Mouse (Mus musculus): ENCODE measurements around the gene Lrig3.

Gene Lrig3

GRCm38 (mm10) chr10:125948842-125949474 lies 17.0 kb upstream of the Lrig3 start:
- Histone ChIP-seq H3K36me3 (ENCODE audit: control insufficient read depth, insufficient read depth, low read length, poor library complexity, severe bottlenecking) (no peaks in the 10 kb centered on the region), H3K27me3 (ENCODE audit: control insufficient read depth, insufficient read depth, low read length, poor library complexity, severe bottlenecking) (no peaks in the 10 kb centered on the region)
- DNase-seq (ENCODE audit: low read depth, low spot score) = no peak

GRCm38 (mm10) chr10:125951633-125952032 lies 14.3 kb upstream of the Lrig3 start:
- Histone ChIP-seq H3K36me3 (ENCODE audit: control insufficient read depth, insufficient read depth, low read length, poor library complexity, severe bottlenecking) (no peaks in the 10 kb centered on the region), H3K27me3 (ENCODE audit: control insufficient read depth, insufficient read depth, low read length, poor library complexity, severe bottlenecking) (no peaks in the 10 kb centered on the region)
- DNase-seq (ENCODE audit: low read depth, low spot score) = no peak

- no peaks in the 10 kb centered on the region for H3K36me3 ChIP-seq (ENCODE audit: control insufficient read depth, insufficient read depth, low read length, poor library complexity, severe bottlenecking)
- DNase-seq (ENCODE audit: low read depth, low spot score) = no peak
- no peaks in the 10 kb centered on the region for H3K27me3 ChIP-seq (ENCODE audit: control insufficient read depth, insufficient read depth, low read length, poor library complexity, severe bottlenecking)
Observed at GRCm38 (mm10) chr10:125954343-125954742, 11.6 kb upstream of the Lrig3 start.

- Histone ChIP-seq H3K36me3 (ENCODE audit: control insufficient read depth, insufficient read depth, low read length, poor library complexity, severe bottlenecking) (no peaks in the 10 kb centered on the region), H3K27me3 (ENCODE audit: control insufficient read depth, insufficient read depth, low read length, poor library complexity, severe bottlenecking) (no peaks in the 10 kb centered on the region)
- no peak for DNase-seq (ENCODE audit: low read depth, low spot score)
Observed at GRCm38 (mm10) chr10:125954747-125955530, 11.0 kb upstream of the Lrig3 start.

- DNase-seq (ENCODE audit: low read depth, low spot score) = no peak
Observed at GRCm38 (mm10) chr10:125961411-125962107, 4.4 kb upstream of the Lrig3 start.

GRCm38 (mm10) chr10:125964709-125965108 lies 1.3 kb upstream of the Lrig3 start:
- DNase-seq (ENCODE audit: low read depth, low spot score) = no peak
- no peaks in the 10 kb centered on the region for H3K27me3 ChIP-seq (ENCODE audit: control insufficient read depth, insufficient read depth, low read length, poor library complexity, severe bottlenecking)
- H3K36me3 ChIP-seq (ENCODE audit: control insufficient read depth, insufficient read depth, low read length, poor library complexity, severe bottlenecking) = no peaks in the 10 kb centered on the region

More at GRCm38 (mm10) chr10:125961411-125962107, 4.4 kb upstream of the Lrig3 start:
- Histone ChIP-seq H3K36me3 (ENCODE audit: control insufficient read depth, insufficient read depth, low read length, poor library complexity, severe bottlenecking) (no peaks in the 10 kb centered on the region), H3K27me3 (ENCODE audit: control insufficient read depth, insufficient read depth, low read length, poor library complexity, severe bottlenecking) (no peaks in the 10 kb centered on the region)

- no peaks in the 10 kb centered on the region for H3K27me3 ChIP-seq (ENCODE audit: control insufficient read depth, insufficient read depth, low read length, poor library complexity, severe bottlenecking)
- H3K36me3 ChIP-seq (ENCODE audit: control insufficient read depth, insufficient read depth, low read length, poor library complexity, severe bottlenecking) = no peaks in the 10 kb centered on the region
- no peak for DNase-seq (ENCODE audit: low read depth, low spot score)
Observed at GRCm38 (mm10) chr10:125966481-125967251, 698 bp downstream of the Lrig3 start.

GRCm38 (mm10) chr10:125967436-125968160 lies 1.6 kb downstream of the Lrig3 start:
- Histone ChIP-seq H3K27me3 (ENCODE audit: control insufficient read depth, insufficient read depth, low read length, poor library complexity, severe bottlenecking) (no peaks in the 10 kb centered on the region), H3K36me3 (ENCODE audit: control insufficient read depth, insufficient read depth, low read length, poor library complexity, severe bottlenecking) (no peaks in the 10 kb centered on the region)
- no peak for DNase-seq (ENCODE audit: low read depth, low spot score)

GRCm38 (mm10) chr10:125968191-125969132 lies 2.5 kb downstream of the Lrig3 start:
- Histone ChIP-seq H3K27me3 (ENCODE audit: control insufficient read depth, insufficient read depth, low read length, poor library complexity, severe bottlenecking) (no peaks in the 10 kb centered on the region), H3K36me3 (ENCODE audit: control insufficient read depth, insufficient read depth, low read length, poor library complexity, severe bottlenecking) (no peaks in the 10 kb centered on the region)
- no peak for DNase-seq (ENCODE audit: low read depth, low spot score)

- Histone ChIP-seq H3K36me3 (ENCODE audit: control insufficient read depth, insufficient read depth, low read length, poor library complexity, severe bottlenecking) (no peaks in the 10 kb centered on the region), H3K27me3 (ENCODE audit: control insufficient read depth, insufficient read depth, low read length, poor library complexity, severe bottlenecking) (no peaks in the 10 kb centered on the region)
- no peak for DNase-seq (ENCODE audit: low read depth, low spot score)
Observed at GRCm38 (mm10) chr10:125969133-125969490, 3.1 kb downstream of the Lrig3 start.

GRCm38 (mm10) chr10:125970031-125970430 lies 4.1 kb downstream of the Lrig3 start:
- DNase-seq (ENCODE audit: low read depth, low spot score) = no peak
- no peaks in the 10 kb centered on the region for H3K27me3 ChIP-seq (ENCODE audit: control insufficient read depth, insufficient read depth, low read length, poor library complexity, severe bottlenecking)

GRCm38 (mm10) chr10:125970500-125970899 lies 4.5 kb downstream of the Lrig3 start:
- no peaks in the 10 kb centered on the region for H3K36me3 ChIP-seq (ENCODE audit: control insufficient read depth, insufficient read depth, low read length, poor library complexity, severe bottlenecking)
- DNase-seq (ENCODE audit: low read depth, low spot score) = no peak
- H3K27me3 ChIP-seq (ENCODE audit: control insufficient read depth, insufficient read depth, low read length, poor library complexity, severe bottlenecking) = no peaks in the 10 kb centered on the region

More at GRCm38 (mm10) chr10:125970031-125970430, 4.1 kb downstream of the Lrig3 start:
- no peaks in the 10 kb centered on the region for H3K36me3 ChIP-seq (ENCODE audit: control insufficient read depth, insufficient read depth, low read length, poor library complexity, severe bottlenecking)

- Histone ChIP-seq H3K27me3 (ENCODE audit: control insufficient read depth, insufficient read depth, low read length, poor library complexity, severe bottlenecking) (no peaks in the 10 kb centered on the region), H3K36me3 (ENCODE audit: control insufficient read depth, insufficient read depth, low read length, poor library complexity, severe bottlenecking) (no peaks in the 10 kb centered on the region)
- DNase-seq (ENCODE audit: low read depth, low spot score) = no peak
Observed at GRCm38 (mm10) chr10:125973726-125974125, 7.8 kb downstream of the Lrig3 start.
